Mouse (Mus musculus) thymus, adult 2 months (tissue): ENCODE measurements around the gene Kcnh1. TPM values are rescaled to one million over a fixed set of nuclear protein-coding genes. Genes with fewer than 3 reads are reported as not detected.

ENCODE experiments used
- DNase-seq: peaks from one replicate; pipeline ENCODE4 v3.0.0; 2021
- H3K27ac ChIP-seq: fragments of 200-500 bp; 2 replicates; pipeline ENCODE4 v1.5.1; 2012; ENCODE audit warnings: low read length, control low read depth; ENCODE audit not compliant: control insufficient read depth, insufficient read depth
- H3K27me3 ChIP-seq: fragments of 200-500 bp; 2 replicates; pipeline ENCODE4 v1.6.1; 2012; ENCODE audit warnings: mild to moderate bottlenecking, low read length, moderate library complexity, mixed read lengths; ENCODE audit not compliant: control insufficient read depth, insufficient read depth
- H3K36me3 ChIP-seq: fragments of 200-500 bp; 2 replicates; pipeline ENCODE4 v1.6.1; 2012; ENCODE audit warnings: mild to moderate bottlenecking, low read length, moderate library complexity; ENCODE audit not compliant: control insufficient read depth, insufficient read depth
- H3K4me1 ChIP-seq: fragments of 200-500 bp; replicated peaks from 2 replicates; pipeline ENCODE4 v1.6.1; 2012; ENCODE audit warnings: low read length; ENCODE audit not compliant: control insufficient read depth, insufficient read depth
- H3K4me3 ChIP-seq: fragments of 200-500 bp; 2 replicates; pipeline ENCODE4 v1.5.1; 2012; ENCODE audit warnings: mild to moderate bottlenecking, low read length, control low read depth, moderate library complexity; ENCODE audit not compliant: control insufficient read depth, insufficient read depth
- CTCF ChIP-seq: fragments of 200-500 bp; IDR thresholded peaks from 2 replicates; pipeline ENCODE4 v1.5.1; 2012; ENCODE audit warnings: mild to moderate bottlenecking, control low read depth, low read length, moderate library complexity, borderline replicate concordance; ENCODE audit not compliant: control insufficient read depth, poor library complexity, insufficient read depth; ENCODE audit errors: extremely low read depth
- POLR2A ChIP-seq: fragments of 200-500 bp; IDR thresholded peaks from 2 replicates; pipeline ENCODE4 v1.6.1; 2012; ENCODE audit warnings: mild to moderate bottlenecking, low read length, control low read depth, moderate library complexity; ENCODE audit not compliant: control insufficient read depth, poor library complexity, insufficient read depth; ENCODE audit errors: extremely low read depth
- WGBS: fragments of 180-500 bp; shearing (Covaris S2); methylation state at CpG from one replicate; pipeline ENCODE4 v1.1.7; 2018; 5-methylcytosine and 5-hydroxymethylcytosine counted together
- polyA plus RNA-seq: library from polyadenylated mRNA; depleted of rRNA; stranded (reverse); fragments of >200 nt; gene quantifications from 2 replicates; pipeline ENCODE4 v1.2.3, GENCODE M21; 2012

Gene Kcnh1
- polyA plus RNA-seq, 1 experiment = 1.0 TPM

DNA sequence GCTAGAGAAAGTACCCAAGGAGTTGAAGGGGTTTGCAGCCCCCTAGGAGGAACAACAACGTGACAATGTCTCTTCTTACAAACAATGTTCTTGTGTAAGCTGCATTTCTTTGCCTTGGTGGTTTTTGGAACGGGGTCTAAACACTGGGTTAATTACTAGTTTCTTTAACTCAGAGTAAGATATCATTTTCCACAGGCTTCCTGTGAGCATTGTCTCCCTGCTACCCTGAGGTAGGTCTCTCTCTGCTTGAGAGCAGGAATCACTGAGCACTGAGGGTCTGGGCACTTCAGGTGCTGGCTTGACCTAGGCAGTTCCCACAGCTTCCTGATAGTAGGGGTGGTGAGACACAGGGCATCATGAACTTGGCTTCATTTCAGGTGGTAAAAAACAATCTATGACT is 257.1 kb downstream of the Kcnh1 start:
- DNase-seq = no peak
- Histone ChIP-seq H3K4me1 (no peaks in the 10 kb centered on the region), H3K27me3 (no peaks in the 10 kb centered on the region), H3K36me3 (no peaks in the 10 kb centered on the region), H3K4me3 (no peak overlapping the region), H3K27ac (no peak overlapping the region)
- WGBS = 50% methylated on average over 2 of the region's 2 CpGs
- no peak for TF ChIP-seq CTCF
- no peak for TF ChIP-seq POLR2A

DNA sequence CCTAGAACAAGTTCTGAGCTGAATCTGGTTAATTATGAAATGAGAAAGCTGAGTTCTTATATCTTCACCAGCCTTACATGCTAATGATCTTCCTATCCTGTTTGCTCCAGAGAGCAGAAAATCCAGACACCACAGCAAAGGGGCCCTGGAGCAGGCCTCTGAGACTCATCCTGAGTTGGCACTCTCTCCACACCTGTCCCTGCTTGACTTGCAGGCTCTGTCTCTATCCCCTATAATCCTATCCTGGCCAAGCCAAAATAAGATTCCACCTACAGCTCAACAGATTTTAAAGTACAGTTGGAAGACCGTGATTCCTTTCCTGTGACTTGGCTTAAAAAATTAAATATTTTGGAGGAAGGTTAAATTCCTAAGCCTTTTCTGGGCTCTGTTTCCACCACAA is 257.9 kb downstream of the Kcnh1 start:
- no peak overlapping the region for H3K4me3 ChIP-seq
- H3K4me1 ChIP-seq = no peaks in the 10 kb centered on the region
- TF ChIP-seq CTCF (no peak), POLR2A (no peak)
- no peak overlapping the region for H3K27ac ChIP-seq
- no peaks in the 10 kb centered on the region for H3K27me3 ChIP-seq
- 95% methylated on average over 1 of the region's 1 CpGs for WGBS
- H3K36me3 ChIP-seq = no peaks in the 10 kb centered on the region
- DNase-seq = no peak

DNA sequence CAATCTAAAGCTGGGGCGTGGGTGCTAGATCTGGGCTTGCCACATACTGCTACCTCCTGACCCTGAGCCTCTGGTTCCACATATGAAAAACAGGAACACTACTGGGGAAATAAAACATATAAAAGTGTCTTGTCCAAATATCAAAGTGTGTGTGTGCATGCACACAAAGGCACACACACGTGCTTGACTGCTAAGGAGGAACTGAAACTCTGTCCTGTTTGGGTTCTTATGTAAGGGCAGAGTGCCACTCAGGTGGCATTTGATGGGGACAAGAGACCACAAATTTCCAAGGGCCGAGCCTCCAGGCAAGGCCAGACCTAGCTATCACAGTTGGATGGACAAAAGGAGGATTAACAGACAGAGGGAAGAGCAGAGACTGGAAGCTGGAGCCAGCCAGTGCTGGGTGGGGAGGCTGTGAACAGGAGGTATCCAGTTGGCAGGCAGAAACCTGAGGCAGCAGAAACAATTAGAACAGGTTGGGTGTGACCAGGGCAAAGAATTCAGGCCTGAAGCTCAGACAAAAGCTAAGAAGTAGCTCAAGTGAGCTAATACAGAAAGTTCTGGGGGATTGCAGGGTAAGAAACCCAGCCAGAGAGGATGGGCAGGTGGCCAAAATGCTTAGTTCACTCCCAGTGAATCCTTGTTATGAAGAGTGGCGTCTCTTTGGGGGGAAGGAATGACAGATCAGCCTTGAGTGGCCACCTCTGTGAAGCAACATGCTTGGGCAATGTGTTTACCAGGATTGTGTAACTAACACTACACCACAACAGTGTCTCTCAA is 259.2 kb downstream of the Kcnh1 start:
- 36% methylated on average over 4 of the region's 4 CpGs for WGBS
- no peak for DNase-seq
- Histone ChIP-seq H3K4me1 (no peaks in the 10 kb centered on the region), H3K27me3 (no peaks in the 10 kb centered on the region), H3K36me3 (no peaks in the 10 kb centered on the region), H3K4me3 (no peak overlapping the region), H3K27ac (no peak overlapping the region)
- TF ChIP-seq POLR2A (no peak), CTCF (no peak)

DNA sequence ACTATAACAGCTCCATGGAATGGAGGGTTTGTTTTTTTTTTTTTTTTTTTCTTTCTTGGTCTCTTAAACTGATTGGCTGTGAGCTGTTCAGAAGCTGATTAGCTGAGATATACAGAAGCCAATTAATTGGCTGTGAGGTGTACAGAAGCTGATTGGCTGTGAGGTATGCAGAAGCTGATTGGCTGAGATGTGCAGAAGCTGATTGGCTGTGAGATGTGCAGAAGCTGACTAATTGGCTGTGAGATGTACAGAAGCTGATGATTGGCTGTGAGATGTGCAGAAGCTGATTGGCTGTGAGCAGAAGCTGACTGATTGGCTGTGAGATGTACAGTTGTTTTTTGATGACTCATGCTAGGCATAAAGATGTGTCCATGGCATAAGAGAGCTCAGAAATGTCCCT is 259.9 kb downstream of the Kcnh1 start:
- no peak for DNase-seq
- no peaks in the 10 kb centered on the region for H3K36me3 ChIP-seq
- no peaks in the 10 kb centered on the region for H3K27me3 ChIP-seq
- no peaks in the 10 kb centered on the region for H3K4me1 ChIP-seq
- no peak overlapping the region for H3K4me3 ChIP-seq
- TF ChIP-seq CTCF (no peak), POLR2A (no peak)
- H3K27ac ChIP-seq = no peak overlapping the region

DNA sequence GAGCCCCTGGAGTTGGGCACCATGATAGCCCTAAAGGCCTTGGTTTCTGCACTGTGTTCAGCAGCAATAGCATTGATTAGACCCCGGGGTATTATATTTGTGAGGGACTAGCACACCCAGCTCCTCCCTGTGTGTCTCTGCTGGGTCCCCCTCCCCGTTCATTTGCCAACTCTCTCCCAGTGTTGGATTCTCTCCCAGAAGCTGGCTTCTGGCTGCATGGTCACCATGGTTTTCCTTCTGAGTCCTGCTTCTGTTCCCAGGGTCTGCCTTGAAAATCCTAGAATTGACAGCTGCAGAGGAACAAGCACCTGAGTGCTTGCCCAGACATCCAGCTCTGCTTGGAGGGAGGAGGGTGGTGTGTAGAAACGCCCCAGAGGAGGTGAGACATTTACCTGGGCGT is 261.1 kb downstream of the Kcnh1 start:
- Histone ChIP-seq H3K4me3 (no peak overlapping the region), H3K27me3 (no peaks in the 10 kb centered on the region), H3K36me3 (no peaks in the 10 kb centered on the region), H3K4me1 (no peaks in the 10 kb centered on the region), H3K27ac (no peak overlapping the region)
- no peak for DNase-seq
- WGBS = 67% methylated on average over 4 of the region's 4 CpGs
- TF ChIP-seq POLR2A = no peak
- TF ChIP-seq CTCF = no peak

DNA sequence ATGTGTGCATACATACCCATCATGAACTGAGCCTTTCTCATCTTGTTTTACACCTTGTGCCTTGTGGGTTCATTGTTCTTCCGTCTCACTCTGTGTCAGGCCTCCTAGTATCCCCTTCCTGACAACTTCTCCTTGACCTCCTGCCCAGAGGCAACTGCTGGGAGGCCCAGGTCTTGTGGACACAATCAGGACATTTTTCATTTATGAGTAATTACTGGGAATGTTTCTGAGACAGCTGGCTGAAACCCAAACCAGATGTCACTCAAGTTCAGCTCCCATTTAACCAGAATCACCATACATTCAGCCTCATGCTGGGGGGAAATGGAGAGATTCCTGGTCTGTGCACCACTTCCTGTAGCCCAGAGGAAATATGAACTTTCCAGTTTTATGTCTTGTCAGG is 263.9 kb downstream of the Kcnh1 start:
- H3K36me3 ChIP-seq = no peaks in the 10 kb centered on the region
- WGBS = 74% methylated on average over 1 of the region's 1 CpGs
- DNase-seq = no peak
- TF ChIP-seq CTCF (no peak), POLR2A (no peak)
- H3K27ac ChIP-seq = no peak overlapping the region
- H3K4me1 ChIP-seq = no peaks in the 10 kb centered on the region
- no peak overlapping the region for H3K4me3 ChIP-seq
- H3K27me3 ChIP-seq = no peaks in the 10 kb centered on the region

DNA sequence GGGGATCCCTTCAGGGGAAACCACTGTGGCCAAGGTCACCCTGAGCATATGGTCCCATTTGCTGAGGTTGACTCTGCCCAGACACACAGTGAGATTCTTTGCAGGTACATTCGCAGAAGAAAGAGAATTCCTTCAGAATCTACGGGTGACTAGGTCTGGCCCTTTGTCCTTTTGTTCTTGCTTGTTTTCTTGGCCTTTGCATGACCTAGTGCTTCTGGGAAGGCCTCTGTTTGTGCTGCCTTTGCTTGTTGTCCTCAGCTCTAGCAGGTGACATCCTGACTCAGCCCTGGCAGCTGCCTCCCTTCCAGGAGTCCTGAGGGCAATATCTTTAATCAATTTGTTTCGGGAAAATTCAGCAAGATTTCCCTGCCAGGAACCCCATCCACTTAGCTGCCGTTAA is 264.4 kb downstream of the Kcnh1 start:
- TF ChIP-seq POLR2A (no peak), CTCF (no peak)
- no peaks in the 10 kb centered on the region for H3K27me3 ChIP-seq
- no peak overlapping the region for H3K27ac ChIP-seq
- no peak for DNase-seq
- 75% methylated on average over 4 of the region's 4 CpGs for WGBS
- no peaks in the 10 kb centered on the region for H3K36me3 ChIP-seq
- H3K4me3 ChIP-seq = no peak overlapping the region
- no peaks in the 10 kb centered on the region for H3K4me1 ChIP-seq
